Mouse (Mus musculus) intestine, postnatal 0 days (tissue): ENCODE data around the gene Dek. TPM values are rescaled to one million over a fixed set of nuclear protein-coding genes. Genes with fewer than 3 reads are reported as not detected.
A peak's percentile ranks its signal among the peaks of the same experiment; 100 is the strongest.

Source experiments
- ATAC-seq: fragments of 200-750 bp; cut with Nextera tagmentation; 2 replicates; pipeline ENCODE4 v1.8.0; 2017; ENCODE audit warnings: mild to moderate bottlenecking, moderate TSS enrichment, moderate library complexity
- H3K27ac ChIP-seq: fragments of 300-500 bp; sonication (generic); 2 replicates; pipeline ENCODE4 v1.5.1; 2014; ENCODE audit warnings: mild to moderate bottlenecking, low read depth, low read length, moderate library complexity
- H3K27me3 ChIP-seq: fragments of 300-500 bp; sonication (generic); replicated peaks from 2 replicates; pipeline ENCODE4 v1.6.1; 2014; ENCODE audit warnings: low read length, mixed read lengths; ENCODE audit not compliant: control insufficient read depth, insufficient read depth
- H3K36me3 ChIP-seq: fragments of 300-500 bp; sonication (generic); 2 replicates; pipeline ENCODE4 v1.6.1; 2014; ENCODE audit warnings: mild to moderate bottlenecking, moderate library complexity; ENCODE audit not compliant: control insufficient read depth, insufficient read depth
- H3K4me1 ChIP-seq: fragments of 300-500 bp; sonication (generic); replicated peaks from 2 replicates; pipeline ENCODE4 v1.6.1; 2014; ENCODE audit warnings: antibody characterized with exemption, low read length, mixed read lengths; ENCODE audit not compliant: control insufficient read depth, insufficient read depth
- H3K4me2 ChIP-seq: fragments of 300-500 bp; sonication (generic); replicated peaks from 2 replicates; pipeline ENCODE4 v1.6.1; 2014; ENCODE audit warnings: low read depth, mild to moderate bottlenecking, moderate library complexity
- H3K4me3 ChIP-seq: fragments of 300-500 bp; sonication (generic); 2 replicates; pipeline ENCODE4 v1.5.1; 2014; ENCODE audit warnings: low read depth, low read length
- H3K9ac ChIP-seq: fragments of 300-500 bp; sonication (generic); 2 replicates; pipeline ENCODE4 v1.6.1; 2014; ENCODE audit warnings: mild to moderate bottlenecking, low read depth, low read length
- H3K9me3 ChIP-seq: fragments of 300-500 bp; sonication (generic); 2 replicates; pipeline ENCODE4 v1.6.1; 2016; ENCODE audit warnings: mixed run types; ENCODE audit not compliant: control insufficient read depth
- CTCF ChIP-seq: sonication (generic); IDR thresholded peaks from 2 replicates; pipeline ENCODE4 v1.5.1; 2016; ENCODE audit warnings: low read depth, mild to moderate bottlenecking, control low read depth, antibody characterized with exemption, moderate library complexity
- WGBS: fragments of 180-500 bp; shearing (Covaris S2); extraction: QIAGEN DNeasy Blood & Tissue Kit; methylation state at CpG from one replicate; pipeline ENCODE4 v1.1.7; 2014; 5-methylcytosine and 5-hydroxymethylcytosine counted together
- polyA plus RNA-seq: library from polyadenylated mRNA; unstranded; fragments of >200 nt; fragmentation: Nextera tagmentation; extraction: Ambion mirVana; gene quantifications from 2 replicates; pipeline ENCODE4 v1.2.1, GENCODE M21; 2015

The Dek gene
- polyA plus RNA-seq, 1 experiment from 2014 or later: 115 TPM

DNA sequence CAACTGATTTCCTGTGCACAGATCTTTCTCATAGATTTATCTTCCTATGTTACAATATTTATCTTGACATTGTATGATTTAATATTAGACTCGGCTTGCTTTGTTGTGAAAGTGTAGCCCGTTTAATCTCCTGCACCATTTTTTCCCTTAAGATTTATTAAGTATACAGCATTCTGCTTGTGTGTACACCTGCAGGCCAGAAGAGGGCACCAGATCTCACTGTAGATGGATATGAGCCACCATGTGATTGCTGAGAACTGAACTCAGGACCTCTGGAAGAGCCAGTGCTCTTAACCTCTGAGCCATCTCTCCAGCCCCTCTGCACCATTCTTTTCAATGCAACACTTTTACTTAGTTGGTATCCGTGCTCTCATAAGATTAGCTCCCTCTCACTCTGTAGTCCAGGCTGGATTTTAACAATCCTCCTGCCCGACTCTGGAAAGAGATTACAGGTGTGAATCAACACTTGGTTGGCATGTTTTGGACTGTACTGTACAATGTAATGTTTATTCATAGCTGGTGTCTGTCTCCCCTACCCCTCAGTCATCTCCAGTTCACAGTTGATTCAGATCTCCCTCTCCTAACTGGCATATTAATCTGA lies 25.0 kb downstream of the Dek start:
- Histone ChIP-seq H3K27me3 (no peaks in the 10 kb centered on the region), H3K4me3 (no peak overlapping the region), H3K4me2 (no peak overlapping the region), H3K4me1 (no peaks in the 10 kb centered on the region), H3K9me3 (no peaks in the 10 kb centered on the region), H3K27ac (no peak overlapping the region), H3K36me3 (peaks cover 47% of the 10 kb centered on the region), H3K9ac (no peak overlapping the region)
- WGBS: 88% methylated on average over 4 of the region's 4 CpGs
- peak; percentile 62 for TF ChIP-seq CTCF
- no peak for ATAC-seq

DNA sequence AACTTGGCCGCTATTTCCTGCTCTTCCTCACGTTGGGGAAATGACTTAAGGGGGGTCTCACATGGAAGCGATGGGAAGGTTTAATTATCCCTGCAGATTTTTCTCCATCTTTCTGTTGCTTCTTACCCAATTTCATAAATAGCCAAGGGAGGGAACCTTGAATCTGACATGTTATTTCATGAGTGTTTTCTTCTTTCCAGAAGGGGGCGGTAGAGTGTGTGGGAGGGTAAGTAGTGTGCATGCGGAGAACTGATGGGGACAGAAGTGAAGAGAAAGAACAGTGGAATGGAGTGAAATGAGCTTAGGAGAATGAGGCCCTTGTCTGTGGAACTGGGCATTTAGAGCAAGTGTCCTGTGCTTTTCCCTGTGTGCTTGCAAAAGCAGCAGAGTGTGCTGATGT lies 27.2 kb downstream of the Dek start:
- no peak overlapping the region for H3K27ac ChIP-seq
- H3K36me3 ChIP-seq: peaks cover 52% of the 10 kb centered on the region
- no peak overlapping the region for H3K9ac ChIP-seq
- H3K27me3 ChIP-seq: no peaks in the 10 kb centered on the region
- no peaks in the 10 kb centered on the region for H3K9me3 ChIP-seq
- peak; percentile 56 for TF ChIP-seq CTCF
- H3K4me2 ChIP-seq: no peak overlapping the region
- H3K4me3 ChIP-seq: no peak overlapping the region
- H3K4me1 ChIP-seq: no peaks in the 10 kb centered on the region
- 83% methylated on average over 5 of the region's 5 CpGs for WGBS
- ATAC-seq: no peak

DNA sequence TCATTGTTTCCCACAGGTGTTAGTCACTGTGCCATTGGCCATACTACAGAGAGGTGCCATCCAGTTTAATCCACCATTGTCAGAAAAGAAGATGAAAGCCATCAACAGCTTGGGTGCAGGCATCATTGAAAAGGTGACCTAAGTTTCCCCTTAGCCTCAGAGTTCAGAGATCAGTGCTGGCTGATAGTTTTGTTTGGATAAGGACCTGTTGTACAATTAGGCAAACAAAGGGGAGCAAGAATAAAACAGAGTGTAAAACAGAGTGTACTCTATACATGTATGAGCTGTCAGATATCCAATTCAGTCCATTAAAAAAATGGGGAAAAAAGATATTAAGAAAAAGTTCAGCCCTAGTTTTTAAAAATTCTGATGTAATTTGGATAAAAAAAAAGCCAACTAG lies 28.6 kb downstream of the Dek start:
- H3K27me3 ChIP-seq: no peaks in the 10 kb centered on the region
- no peaks in the 10 kb centered on the region for H3K4me1 ChIP-seq
- H3K9ac ChIP-seq: no peak overlapping the region
- no peak overlapping the region for H3K27ac ChIP-seq
- TF ChIP-seq CTCF: no peak
- no peaks in the 10 kb centered on the region for H3K9me3 ChIP-seq
- peaks cover 61% of the 10 kb centered on the region for H3K36me3 ChIP-seq
- no peak overlapping the region for H3K4me3 ChIP-seq
- ATAC-seq: no peak
- H3K4me2 ChIP-seq: no peak overlapping the region

DNA sequence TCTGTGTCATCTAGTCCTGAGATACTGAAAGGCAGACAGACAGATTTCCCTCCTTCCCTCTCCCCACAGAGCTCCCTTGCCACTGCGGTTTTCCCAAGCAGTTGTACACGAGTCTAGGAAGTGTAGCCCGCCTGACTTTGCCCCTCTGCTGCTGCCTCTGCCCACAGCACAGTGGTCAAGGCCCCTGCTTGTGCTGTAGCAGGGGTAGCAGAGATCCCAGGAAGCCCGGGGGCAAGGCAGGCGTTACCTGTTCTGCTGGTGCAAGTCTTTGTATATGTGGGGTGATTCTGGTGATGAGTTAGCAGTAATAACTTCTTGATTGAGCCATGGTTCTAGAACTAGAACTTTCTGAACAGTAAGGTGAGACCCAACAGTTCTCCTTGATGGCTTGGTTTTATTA lies 29.8 kb downstream of the Dek start:
- Histone ChIP-seq H3K27me3 (no peaks in the 10 kb centered on the region), H3K4me2 (no peak overlapping the region), H3K27ac (no peak overlapping the region), H3K4me1 (no peaks in the 10 kb centered on the region), H3K4me3 (no peak overlapping the region), H3K9ac (no peak overlapping the region), H3K9me3 (no peaks in the 10 kb centered on the region), H3K36me3 (peaks cover 66% of the 10 kb centered on the region)
- ATAC-seq: no peak
- 77% methylated on average over 5 of the region's 5 CpGs for WGBS
- no peak for TF ChIP-seq CTCF

DNA sequence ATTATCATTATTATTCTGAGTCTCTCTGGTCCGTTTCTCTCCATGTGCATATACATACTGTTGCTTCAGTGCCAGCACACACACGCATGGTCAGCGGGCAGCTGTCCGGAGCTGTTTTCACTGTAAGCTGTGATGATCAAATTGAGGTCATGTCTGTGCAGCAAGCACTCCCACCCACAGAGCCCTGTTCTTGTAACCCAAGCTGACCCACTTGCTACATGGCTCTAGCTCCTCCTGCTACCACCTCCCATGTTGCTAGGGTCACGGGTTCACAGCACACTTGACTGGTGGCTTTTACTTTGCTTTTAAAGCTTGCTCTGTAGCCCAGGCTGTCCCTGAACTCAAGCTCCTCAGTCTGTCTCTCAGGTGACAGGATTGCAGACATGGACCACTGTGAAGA lies 33.5 kb downstream of the Dek start:
- ATAC-seq: no peak
- H3K4me2 ChIP-seq: no peak overlapping the region
- no peaks in the 10 kb centered on the region for H3K27me3 ChIP-seq
- H3K9ac ChIP-seq: no peak overlapping the region
- H3K4me3 ChIP-seq: no peak overlapping the region
- no peaks in the 10 kb centered on the region for H3K4me1 ChIP-seq
- peaks cover 51% of the 10 kb centered on the region; the same call in 1 of the 2 replicates for H3K36me3 ChIP-seq
- WGBS: 93% methylated on average over 5 of the region's 5 CpGs
- no peak overlapping the region for H3K27ac ChIP-seq
- no peaks in the 10 kb centered on the region for H3K9me3 ChIP-seq
- TF ChIP-seq CTCF: no peak

DNA sequence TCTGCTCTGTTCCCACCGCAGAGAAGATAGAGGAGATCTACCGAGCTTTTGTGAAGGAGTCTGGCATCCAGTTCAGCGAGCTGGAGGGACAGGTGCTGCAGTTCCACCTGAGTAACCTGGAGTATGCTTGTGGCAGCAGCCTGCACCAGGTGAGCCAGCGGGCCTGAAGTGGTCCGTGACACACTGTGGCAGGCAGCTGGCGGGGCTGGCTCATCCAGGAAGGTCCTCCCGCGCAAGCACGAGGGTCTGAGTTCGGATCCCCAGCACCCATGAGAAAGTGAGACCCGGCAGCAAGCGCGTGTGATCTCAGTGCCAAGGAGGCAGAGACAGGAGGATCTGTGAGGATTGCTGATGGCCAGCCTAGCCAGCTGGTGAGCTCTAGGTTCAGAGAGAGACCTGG lies 34.1 kb downstream of the Dek start:
- Histone ChIP-seq H3K36me3 (peaks cover 48% of the 10 kb centered on the region; the same call in 1 of the 2 replicates), H3K27me3 (no peaks in the 10 kb centered on the region), H3K4me1 (no peaks in the 10 kb centered on the region), H3K27ac (no peak overlapping the region), H3K4me3 (no peak overlapping the region), H3K4me2 (no peak overlapping the region), H3K9ac (no peak overlapping the region), H3K9me3 (no peaks in the 10 kb centered on the region)
- TF ChIP-seq CTCF: no peak
- WGBS: 95% methylated on average over 13 of the region's 13 CpGs
- ATAC-seq: no peak
